Mouse (Mus musculus): Measurements from ENCODE around the gene Cfap97d2. TPM values are rescaled to one million over a fixed set of nuclear protein-coding genes. Genes with fewer than 3 reads are reported as not detected.

The Cfap97d2 gene
- total RNA-seq (2021), result not detected

- intact Hi-C loops (cut with DNase I), result no loop called here
- DNase-seq (ENCODE audit: low spot score), result no peak
These were observed at the start of gene Cfap97d2 for GRCm38 (mm10) chr8:13705668-13706067. Gene Cfap97d2, plus strand, starts transcription at chr8:13705889.

GRCm38 (mm10) chr8:13657479-13657878, 48.2 kb upstream of the Cfap97d2 start:
- intact Hi-C loops (cut with DNase I), result no loop called here
- no peak for DNase-seq (ENCODE audit: low spot score)

GRCm38 (mm10) chr8:13660323-13660722, 45.4 kb upstream of the Cfap97d2 start:
- intact Hi-C loops (cut with DNase I), result loop anchor here (5.0 kb wide), 1 partner anchor 43 kb away; no protein-coding TSS in a partner anchor

GRCm38 (mm10) chr8:13664711-13665210, 40.9 kb upstream of the Cfap97d2 start:
- DNase-seq (ENCODE audit: low spot score), result no peak
- intact Hi-C loops (cut with DNase I), result loop anchor here (5.0 kb wide), 1 partner anchor 47 kb away; no protein-coding TSS in a partner anchor

More at GRCm38 (mm10) chr8:13660323-13660722, 45.4 kb upstream of the Cfap97d2 start:
- DNase-seq (ENCODE audit: low spot score), result no peak

GRCm38 (mm10) chr8:13665538-13665937, 40.2 kb upstream of the Cfap97d2 start:
- intact Hi-C loops (cut with DNase I), result no loop called here
- no peak for DNase-seq (ENCODE audit: low spot score)

- no peak for DNase-seq (ENCODE audit: low spot score)
- intact Hi-C loops (cut with DNase I), result no loop called here
These were observed 39.7 kb upstream of the Cfap97d2 start for GRCm38 (mm10) chr8:13665944-13666343.

GRCm38 (mm10) chr8:13667917-13668316, 37.8 kb upstream of the Cfap97d2 start:
- DNase-seq (ENCODE audit: low spot score), result no peak
- intact Hi-C loops (cut with DNase I), result no loop called here

- peak; percentile 71 for DNase-seq (ENCODE audit: low spot score)
- intact Hi-C loops (cut with DNase I), result no loop called here
These were observed 37.3 kb upstream of the Cfap97d2 start for GRCm38 (mm10) chr8:13668367-13668766.

GRCm38 (mm10) chr8:13670011-13670471, 35.6 kb upstream of the Cfap97d2 start:
- peak; percentile 58 for DNase-seq (ENCODE audit: low spot score)
- intact Hi-C loops (cut with DNase I), result loop anchor here (5.0 kb wide), 1 partner anchor 118 kb away; no protein-coding TSS in a partner anchor

- DNase-seq (ENCODE audit: low spot score), result no peak
- intact Hi-C loops (cut with DNase I), result loop anchor here (5.0 kb wide), 1 partner anchor 119 kb away; no protein-coding TSS in a partner anchor
These were observed 34.3 kb upstream of the Cfap97d2 start for GRCm38 (mm10) chr8:13671246-13672003.

GRCm38 (mm10) chr8:13673215-13673614, 32.5 kb upstream of the Cfap97d2 start:
- no peak for DNase-seq (ENCODE audit: low spot score)
- intact Hi-C loops (cut with DNase I), result loop anchor here (5.0 kb wide), 1 partner anchor 121 kb away; no protein-coding TSS in a partner anchor

- intact Hi-C loops (cut with DNase I), result loop anchor here (5.0 kb wide), 2 partner anchors 72 to 122 kb away; no protein-coding TSS in a partner anchor
- DNase-seq (ENCODE audit: low spot score), result peak; percentile 42
These were observed 31.2 kb upstream of the Cfap97d2 start for GRCm38 (mm10) chr8:13674294-13675010.

GRCm38 (mm10) chr8:13675121-13675520, 30.6 kb upstream of the Cfap97d2 start:
- DNase-seq (ENCODE audit: low spot score), result no peak
- intact Hi-C loops (cut with DNase I), result loop anchor here (5.0 kb wide), 1 partner anchor 73 kb away; no protein-coding TSS in a partner anchor

GRCm38 (mm10) chr8:13675524-13675923, 30.2 kb upstream of the Cfap97d2 start:
- DNase-seq (ENCODE audit: low spot score), result no peak
- intact Hi-C loops (cut with DNase I), result loop anchor here (5.0 kb wide), 1 partner anchor 73 kb away; no protein-coding TSS in a partner anchor

- intact Hi-C loops (cut with DNase I), result loop anchor here (5.0 kb wide), 1 partner anchor 74 kb away; no protein-coding TSS in a partner anchor
These were observed 29.4 kb upstream of the Cfap97d2 start for GRCm38 (mm10) chr8:13676302-13676700.

GRCm38 (mm10) chr8:13676701-13677412, 28.8 kb upstream of the Cfap97d2 start:
- DNase-seq (ENCODE audit: low spot score), result peak; percentile 39
- intact Hi-C loops (cut with DNase I), result loop anchor here (5.0 kb wide), 1 partner anchor 75 kb away; no protein-coding TSS in a partner anchor

More at GRCm38 (mm10) chr8:13676302-13676700, 29.4 kb upstream of the Cfap97d2 start:
- peak; percentile 43 for DNase-seq (ENCODE audit: low spot score)

GRCm38 (mm10) chr8:13677413-13677883, 28.2 kb upstream of the Cfap97d2 start, which contains the start of gene Rasa3:
Gene Rasa3, minus strand, starts transcription at chr8:13677603.
- intact Hi-C loops (cut with DNase I), result loop anchor here (5.0 kb wide), 1 partner anchor 75 kb away; no protein-coding TSS in a partner anchor
- DNase-seq (ENCODE audit: low spot score), result peak; percentile 97

GRCm38 (mm10) chr8:13678182-13678581, 27.5 kb upstream of the Cfap97d2 start:
- intact Hi-C loops (cut with DNase I), result loop anchor here (5.0 kb wide), 1 partner anchor 76 kb away; no protein-coding TSS in a partner anchor
- DNase-seq (ENCODE audit: low spot score), result no peak

GRCm38 (mm10) chr8:13684131-13684530, 21.6 kb upstream of the Cfap97d2 start:
- intact Hi-C loops (cut with DNase I), result no loop called here
- no peak for DNase-seq (ENCODE audit: low spot score)
